Mouse (Mus musculus): Measurements from ENCODE around the gene Tlr8. TPM values are rescaled to one million over a fixed set of nuclear protein-coding genes. Genes with fewer than 3 reads are reported as not detected.

The Tlr8 gene
- 0.39 TPM for polyA plus RNA-seq (2017; shearing (Covaris generic))

DNA sequence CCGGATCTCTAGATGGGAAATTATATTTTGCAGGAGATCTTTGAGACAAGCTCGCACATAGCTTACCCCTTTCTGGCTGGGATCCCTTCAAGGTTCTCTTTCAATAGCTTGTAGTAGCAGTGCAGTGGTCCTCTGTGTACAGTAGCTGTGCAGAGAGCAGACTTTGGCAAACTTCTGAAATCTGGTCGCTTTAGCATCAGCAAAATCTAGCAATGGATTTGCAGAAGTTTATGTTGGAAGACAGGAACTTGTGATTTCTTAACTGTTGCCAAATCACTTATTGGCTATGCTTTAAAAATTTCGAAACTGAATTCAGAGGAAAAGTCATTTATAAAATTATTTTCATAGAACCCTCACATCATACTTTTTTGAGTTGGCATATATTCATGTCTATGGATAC is at the start of gene Tlr8:
TSS of gene Tlr8 (minus strand) at position 244 of the 400 bp plus-strand sequence.

DNA sequence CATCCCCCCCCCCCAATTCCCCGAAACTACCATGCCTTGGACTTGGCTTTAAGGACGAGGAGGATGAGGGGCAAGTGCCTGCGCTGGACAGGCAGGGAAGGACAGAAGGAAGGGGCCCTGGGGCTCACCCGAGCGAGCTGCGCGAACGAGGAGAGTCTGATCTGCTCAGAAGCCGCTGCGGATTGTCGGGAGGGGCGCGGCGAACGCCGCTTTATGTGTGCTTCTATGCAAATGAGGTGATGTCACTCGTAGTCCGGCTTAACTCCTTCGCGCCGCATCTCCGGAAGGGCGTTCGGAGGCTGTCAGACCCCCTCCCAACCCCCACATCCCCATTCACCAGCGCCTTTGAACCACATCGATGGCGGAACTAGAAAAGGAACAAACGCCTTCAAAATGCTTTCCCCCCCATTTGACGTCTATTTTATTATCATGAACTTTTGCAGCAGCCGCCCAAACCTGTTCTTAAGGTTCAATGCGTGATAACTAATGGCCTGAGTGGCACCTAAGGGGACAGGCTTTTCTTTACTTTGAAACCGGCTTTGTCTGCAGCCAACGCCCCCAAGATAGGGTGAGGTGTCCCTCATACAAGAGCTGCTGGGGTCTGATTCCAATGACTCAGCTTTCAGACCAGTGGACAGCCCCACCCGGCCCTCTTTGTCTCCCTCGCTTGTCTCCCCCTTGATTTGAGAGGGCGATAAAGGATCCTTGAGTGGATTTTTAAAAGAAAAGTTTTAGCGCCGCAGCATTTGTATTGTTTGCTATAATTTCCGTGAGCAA is 55.0 kb downstream of the Tlr8 start, which contains the start of gene Tmsb4x:
TSS of gene Tmsb4x (minus strand) at position 338 of the 777 bp plus-strand sequence.

Other genes with a start within 250 kb of the Tlr8 start
- 16,634 TPM for gene Tmsb4x, start 55.0 kb downstream of the Tlr8 start, polyA plus RNA-seq (2017; shearing (Covaris generic))
- 15.2 TPM for gene Tlr7, start 66.2 kb upstream of the Tlr8 start, polyA plus RNA-seq (2017; shearing (Covaris generic))
- 79.8 TPM for gene Prps2, start 118.4 kb upstream of the Tlr8 start, polyA plus RNA-seq (2017; shearing (Covaris generic))